ENCODE assay signal across 9 mouse cellular contexts in the genomic region with DNA sequence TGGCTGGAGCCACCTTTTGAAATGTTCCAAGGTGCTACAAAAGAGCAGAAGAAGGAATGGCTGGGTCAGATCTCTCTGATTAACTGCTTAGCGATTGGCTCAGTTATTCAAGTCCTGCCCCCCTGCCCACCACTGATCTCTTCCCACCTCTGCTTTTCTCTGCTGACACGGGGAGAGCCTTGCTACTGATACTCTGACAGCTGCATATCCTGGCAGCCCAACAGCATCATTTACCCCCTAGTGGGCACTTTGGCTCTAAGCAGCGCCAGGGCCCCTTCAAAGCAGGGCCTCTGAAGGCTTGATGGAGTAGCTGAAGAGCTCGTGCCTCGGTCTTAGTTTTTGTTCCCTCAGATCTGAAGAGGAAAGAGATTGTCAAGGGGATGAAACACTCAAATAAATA. TPM values are rescaled to one million over a fixed set of nuclear protein-coding genes. Genes with fewer than 3 reads are reported as not detected.
DNase-seq lines count a peak whose midpoint lies in the region; ATAC-seq and TF ChIP-seq lines count a peak whose summit lies in the region.
"Had no signal": no experiment of that assay in that cellular context is flagged by ENCODE, and none has a peak within 500 bp of the region (broad histone marks: within the 10 kb centered on the region; RNA-seq: fewer than 3 reads in every experiment).

No protein-coding gene starts in this region.

- no peak for TF ChIP-seq POLR2A in myocyte (IDR thresholded peaks at IDR 0.05; ENCODE audit: insufficient read length, low read depth)

- TF ChIP-seq CTCF in layer of hippocampus, adult 2 months (conservative IDR thresholded peaks at IDR 0.05), result peak; percentile 63

- no peaks in the 10 kb centered on the region for H3K9me3 ChIP-seq in hindbrain, embryonic 11.5 days (ENCODE audit: control insufficient read depth, low read length)

- H3K79me2 ChIP-seq in myocyte (ENCODE audit: control insufficient read depth, insufficient read depth), result no peaks in the 10 kb centered on the region

- ATAC-seq in hindbrain, embryonic 11.5 days (ENCODE audit: low FRiP score), result peak; percentile 38; the same call in 1 of the 2 replicates
- ATAC-seq in megakaryocyte progenitor cell, adult 5-6 weeks (replicated peaks; ENCODE audit: poor library complexity), result no peak
- no peak for ATAC-seq in erythroid progenitor cell, adult 5-6 weeks (replicated peaks; ENCODE audit: low FRiP score, poor library complexity, severe bottlenecking)

- H3K27ac ChIP-seq in layer of hippocampus, adult 2 months, result no peak overlapping the region
- H3K27ac ChIP-seq in hindbrain, embryonic 11.5 days (ENCODE audit: low read depth, low read length), result peak overlapping the region; percentile 11; the same call in 1 of the 2 replicates
- H3K27ac ChIP-seq: liver, embryonic 15.5 days had no signal

- 13% methylated on average over 5 of the region's 5 CpGs for WGBS in hindbrain, embryonic 11.5 days

- no peak for DNase-seq in layer of hippocampus, adult 2 months (ENCODE audit: low spot score in 2 of 2)
- no peak for DNase-seq in layer of hippocampus, postnatal 36 days
- peak; percentile 36 for DNase-seq in embryo, embryonic 11.5 days (ENCODE audit: low read depth, low spot score)
- DNase-seq in hindbrain, embryonic 11.5 days (ENCODE audit: low spot score), result peak; percentile 52
- no peak for DNase-seq in urinary bladder, adult 18-20 months (ENCODE audit: low spot score in 2 of 2)

- no peak overlapping the region for H3K4me2 ChIP-seq in hindbrain, embryonic 11.5 days (replicated peaks; ENCODE audit: low read depth, low read length)
- H3K4me2 ChIP-seq in myocyte (ENCODE audit: low read depth), result no peak overlapping the region
- H3K4me2 ChIP-seq: liver, embryonic 15.5 days had no signal

- no peak overlapping the region for H3ac ChIP-seq in myocyte (ENCODE audit: control insufficient read depth, insufficient read length)

- H3K27me3 ChIP-seq in hindbrain, embryonic 11.5 days (ENCODE audit: control insufficient read depth, insufficient read depth, low read length), result no peaks in the 10 kb centered on the region
- no peaks in the 10 kb centered on the region for H3K27me3 ChIP-seq in myocyte (ENCODE audit: control insufficient read depth, insufficient read depth, insufficient read length)
- H3K27me3 ChIP-seq: liver, embryonic 15.5 days had no signal

- H3K4me1 ChIP-seq in hindbrain, embryonic 11.5 days (replicated peaks; ENCODE audit: control insufficient read depth, insufficient read depth, low read length), result no peaks in the 10 kb centered on the region

- no peak overlapping the region for H3K9ac ChIP-seq in hindbrain, embryonic 11.5 days (ENCODE audit: low read depth, low read length)
- H3K9ac ChIP-seq: liver, embryonic 15.5 days had no signal

- H3K4me3 ChIP-seq in layer of hippocampus, adult 2 months, result no peak overlapping the region
- no peak overlapping the region for H3K4me3 ChIP-seq in hindbrain, embryonic 11.5 days (ENCODE audit: low read depth, low read length)
- H3K4me3 ChIP-seq in myocyte, result no peak overlapping the region
- H3K4me3 ChIP-seq: liver, embryonic 15.5 days had no signal

- 0 out of 2 replicates have a peak, but pooled peaks cover 2% of the 10 kb centered on the region for H3K36me3 ChIP-seq in hindbrain, embryonic 11.5 days (ENCODE audit: control insufficient read depth, insufficient read depth, low read length)
- peaks cover 6% of the 10 kb centered on the region for H3K36me3 ChIP-seq in myocyte (ENCODE audit: control insufficient read depth, insufficient read depth)

TF ChIP-seq in myocyte, 11 proteins besides CTCF, POLR2A, EP300 and RAD21:
- TF ChIP-seq MYOD1 (IDR thresholded peaks at IDR 0.05; ENCODE audit: control insufficient read depth in 1 of 3, insufficient read length in 2 of 3, low read depth in 2 of 3) (peak in 2 of 3 experiments; percentile 10 to 17), TCF12 (IDR thresholded peaks at IDR 0.05; ENCODE audit: insufficient read depth, poor library complexity, severe bottlenecking) (no peak), E2F4 (IDR thresholded peaks at IDR 0.05; ENCODE audit: insufficient read depth) (no peak)

RNA-seq across cellular contexts. Expression of a gene that starts 10.1 kb away (rescaled TPM):
- total RNA-seq in layer of hippocampus, adult 2 months (2021), result 10 to 100 TPM; 53.2 to 53.6 TPM
- total RNA-seq in layer of hippocampus, postnatal 36 days (2021), result 10 to 100 TPM; 51.3 to 55.5 TPM
- polyA plus RNA-seq in hindbrain, embryonic 11.5 days (2014; fragmentation: Nextera tagmentation; extraction: Ambion mirVana), result 23.3 and 25.8 TPM in 2 replicates
- 10.3 TPM for polyA plus RNA-seq in myocyte (2012; fragmentation: generic; extraction: Trizol)
- 10.4 and 12.7 TPM in 2 replicates for total RNA-seq in megakaryocyte progenitor cell, adult 5-6 weeks (2015)
- total RNA-seq in megakaryocyte progenitor cell, adult 5-6 weeks (2017), result 15.2 and 16.2 TPM in 2 replicates
- total RNA-seq in erythroid progenitor cell, adult 5-6 weeks (2015; ENCODE audit: low replicate concordance), result 4.6 and 7.2 TPM in 2 replicates
- 10.1 and 12.9 TPM in 2 replicates for total RNA-seq in erythroid progenitor cell, adult 5-6 weeks (2017; ENCODE audit: low replicate concordance)

RNA-seq across cellular contexts. Expression of a gene that starts 15.5 kb away (rescaled TPM):
- total RNA-seq in layer of hippocampus, adult 2 months (2021), result 1 to 10 TPM; 8.0 to 8.1 TPM
- total RNA-seq in layer of hippocampus, postnatal 36 days (2021), result 1 to 10 TPM; 7.3 to 7.5 TPM
- 6.6 and 7.2 TPM in 2 replicates for polyA plus RNA-seq in hindbrain, embryonic 11.5 days (2014; fragmentation: Nextera tagmentation; extraction: Ambion mirVana)
- polyA plus RNA-seq in myocyte (2012; fragmentation: generic; extraction: Trizol), result 3.8 TPM
- 13.0 and 14.6 TPM in 2 replicates for total RNA-seq in megakaryocyte progenitor cell, adult 5-6 weeks (2015)
- 16.0 and 17.6 TPM in 2 replicates for total RNA-seq in megakaryocyte progenitor cell, adult 5-6 weeks (2017)
- total RNA-seq in erythroid progenitor cell, adult 5-6 weeks (2015; ENCODE audit: low replicate concordance), result 2.1 and 2.5 TPM in 2 replicates
- 0.61 and 0.90 TPM in 2 replicates for total RNA-seq in erythroid progenitor cell, adult 5-6 weeks (2017; ENCODE audit: low replicate concordance)

RNA-seq across cellular contexts. Expression of a gene that starts 27.8 kb away (rescaled TPM):
- total RNA-seq in layer of hippocampus, adult 2 months (2021), result under 1 TPM; 0.20 to 0.27 TPM
- under 1 TPM; 0.37 to 0.48 TPM for total RNA-seq in layer of hippocampus, postnatal 36 days (2021)
- polyA plus RNA-seq in hindbrain, embryonic 11.5 days (2014; fragmentation: Nextera tagmentation; extraction: Ambion mirVana), result 37.2 and 47.9 TPM in 2 replicates
- polyA plus RNA-seq in myocyte (2012; fragmentation: generic; extraction: Trizol), result 1.4 TPM
- 58.2 and 69.4 TPM in 2 replicates for total RNA-seq in megakaryocyte progenitor cell, adult 5-6 weeks (2015)
- total RNA-seq in megakaryocyte progenitor cell, adult 5-6 weeks (2017), result 55.3 and 78.8 TPM in 2 replicates
- 282 and 376 TPM in 2 replicates for total RNA-seq in erythroid progenitor cell, adult 5-6 weeks (2015; ENCODE audit: low replicate concordance)
- 418 and 469 TPM in 2 replicates for total RNA-seq in erythroid progenitor cell, adult 5-6 weeks (2017; ENCODE audit: low replicate concordance)

Comparison
In these comparisons a context has a peak if more than half of its experiments do, and no peak if none do; other contexts are left out.
1. DNase-seq: peak in embryo, embryonic 11.5 days (single experiment) and hindbrain, embryonic 11.5 days (single experiment); none in layer of hippocampus, adult 2 months (0 of 2), layer of hippocampus, postnatal 36 days (0 of 2) and urinary bladder, adult 18-20 months (0 of 2).
2. RNA of a gene that starts 27.8 kb away (total RNA-seq): 282 to 469 TPM in erythroid progenitor cell, adult 5-6 weeks and 55.3 to 78.8 TPM in megakaryocyte progenitor cell, adult 5-6 weeks; 0.37 to 0.48 TPM in layer of hippocampus, postnatal 36 days and 0.20 to 0.27 TPM in layer of hippocampus, adult 2 months; every median in the first group is over 10 times any median in the second.